Mouse (Mus musculus) MN1 (cell line): Measurements from ENCODE around the gene Ddr2.
"Not testable (repeated sequence)": the region's sequence is repeated elsewhere in the genome, so short reads cannot be mapped to it uniquely, and the experiment has no call there.

Experiments
- DNase-seq: peaks from one replicate; pipeline ENCODE4 v3.0.0-alpha.2; 2016; ENCODE audit warnings: low spot score

The Ddr2 gene

DNA sequence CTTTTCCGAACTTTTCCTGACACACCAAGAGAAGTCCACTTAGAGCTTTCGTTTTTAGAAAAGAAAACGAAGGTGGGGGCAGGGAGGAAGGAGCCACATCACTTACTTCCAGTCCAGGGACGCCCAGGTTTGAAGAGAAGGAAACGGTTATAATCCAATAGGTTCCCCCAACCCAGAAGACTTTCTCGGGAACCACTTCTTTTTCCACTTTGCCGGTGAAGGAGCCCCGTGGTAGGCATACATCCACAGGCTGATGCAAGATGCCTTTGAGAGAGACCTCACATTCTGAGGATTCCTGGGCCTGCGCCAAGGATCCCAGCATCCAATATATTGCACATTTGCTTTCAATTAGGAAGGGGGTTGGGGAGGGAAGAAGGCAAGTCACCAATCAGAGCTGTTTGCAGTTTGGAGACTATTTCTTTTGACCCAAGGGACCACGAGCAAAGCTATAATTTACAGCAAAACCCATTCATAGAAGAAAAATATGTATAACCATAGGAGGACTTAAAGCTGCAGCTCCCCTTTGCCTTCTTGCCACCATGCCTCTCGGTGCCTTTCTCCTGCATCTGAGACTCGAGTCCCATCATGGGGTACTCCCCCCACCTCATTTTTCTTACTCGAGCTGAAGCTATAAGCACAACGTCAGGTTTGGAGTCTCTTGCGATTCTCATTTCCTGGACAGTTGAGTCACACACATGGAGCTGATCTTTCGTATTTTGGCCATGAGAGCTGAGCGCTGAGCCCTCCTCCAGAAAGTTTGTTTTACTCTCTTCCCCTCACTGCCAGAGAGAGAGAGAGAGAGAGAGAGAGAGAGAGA is at the start of gene Ddr2:
Gene Ddr2 (minus strand): TSS at position 247 of the 817 bp plus-strand sequence.
- peak; percentile 89 for DNase-seq

DNA sequence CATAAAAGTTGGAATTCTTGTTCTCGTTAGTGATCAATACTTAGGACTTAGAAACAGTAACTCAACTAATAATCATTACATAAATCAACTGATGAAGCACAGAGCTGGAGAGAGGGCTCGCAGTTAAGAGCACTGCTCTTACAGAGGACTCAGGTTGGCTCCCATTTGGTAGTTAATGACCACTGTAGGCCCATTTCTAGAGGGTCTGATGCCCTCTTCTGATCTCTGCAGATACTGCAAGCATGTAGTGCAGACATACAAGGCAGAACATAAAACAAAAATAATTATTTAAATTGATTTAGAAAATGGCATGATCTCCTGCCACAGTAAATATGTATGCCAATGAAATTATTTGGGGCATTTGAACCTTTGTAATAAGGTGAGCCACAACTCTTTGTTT is 49.1 kb upstream of the Ddr2 start:
- peak; percentile 14 for DNase-seq

DNA sequence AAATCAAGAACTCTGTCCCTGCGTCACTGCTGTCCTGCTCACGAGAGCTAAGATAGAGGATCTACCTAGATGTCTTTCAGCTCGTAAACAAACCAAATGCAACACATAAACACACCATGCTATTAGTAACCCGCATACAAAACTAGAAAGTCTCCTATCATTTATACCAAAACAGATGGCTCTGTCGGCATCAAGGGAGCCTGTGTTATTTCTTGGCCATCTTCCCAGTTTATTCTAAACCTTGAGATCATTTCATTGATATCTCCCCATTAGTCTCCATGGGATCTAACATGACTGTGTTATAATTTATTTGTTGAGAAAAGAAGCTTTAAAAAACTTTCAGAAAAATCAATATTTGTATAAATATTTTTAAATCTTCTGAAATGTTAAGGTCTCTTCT is 45.2 kb upstream of the Ddr2 start:
- DNase-seq: peak; percentile 66

DNA sequence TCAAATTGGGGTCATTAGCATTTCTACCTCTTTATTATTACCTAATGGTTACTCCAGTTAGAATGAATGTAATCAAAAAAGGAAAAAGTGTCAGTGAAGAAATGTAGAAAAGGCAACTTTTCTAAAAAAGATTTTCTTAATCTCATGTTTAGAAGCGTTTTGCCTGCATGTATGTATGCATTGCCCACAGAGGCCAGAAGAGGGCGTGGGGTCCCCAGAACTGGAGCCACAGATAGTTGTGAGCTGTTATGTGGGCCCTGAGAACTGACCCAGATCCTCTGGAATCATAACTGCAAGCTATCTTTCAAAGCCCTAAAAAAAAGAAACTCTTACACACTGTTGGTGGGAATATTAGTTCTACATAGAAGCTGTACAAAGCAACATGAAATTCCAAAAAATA is 44.7 kb upstream of the Ddr2 start:
- DNase-seq: no peak

DNA sequence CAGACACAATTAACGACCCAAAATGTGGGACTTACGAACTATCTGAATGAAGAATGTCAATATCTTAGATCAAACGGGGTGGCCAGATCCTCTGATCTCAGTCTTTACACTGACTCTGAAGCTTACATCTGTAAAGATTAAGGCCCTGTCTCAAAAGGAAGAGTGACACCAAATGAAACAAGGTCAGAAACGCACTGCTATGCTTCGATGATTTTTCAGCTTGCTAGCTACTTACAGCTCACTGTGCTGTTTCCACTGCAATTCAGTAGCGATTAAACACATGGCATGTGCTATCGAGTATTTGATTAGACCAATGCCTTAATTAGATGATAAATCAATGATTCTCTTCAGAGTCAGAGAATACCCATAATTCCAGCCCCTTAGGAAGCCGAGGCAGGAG is 43.4 kb upstream of the Ddr2 start:
- DNase-seq: no peak

DNA sequence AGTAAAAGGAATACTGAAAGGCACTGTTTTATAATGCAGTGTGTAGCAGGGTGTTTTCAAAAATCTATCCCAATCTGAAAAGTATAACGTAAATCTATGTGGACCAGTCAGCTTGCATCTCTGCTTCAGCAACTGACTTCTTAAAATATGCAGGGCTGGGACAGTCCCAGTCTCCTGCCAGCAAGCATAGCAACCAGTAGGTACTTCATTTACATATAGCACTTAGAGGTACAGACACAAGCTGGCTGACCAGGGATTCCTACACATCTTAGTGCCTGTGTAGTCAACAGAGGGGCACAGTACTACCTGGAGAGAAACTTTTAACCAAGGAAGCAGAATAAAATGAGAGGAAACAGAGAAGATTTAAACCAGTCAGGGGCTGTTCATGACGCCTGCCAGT is 42.0 kb upstream of the Ddr2 start:
- DNase-seq: no peak

DNA sequence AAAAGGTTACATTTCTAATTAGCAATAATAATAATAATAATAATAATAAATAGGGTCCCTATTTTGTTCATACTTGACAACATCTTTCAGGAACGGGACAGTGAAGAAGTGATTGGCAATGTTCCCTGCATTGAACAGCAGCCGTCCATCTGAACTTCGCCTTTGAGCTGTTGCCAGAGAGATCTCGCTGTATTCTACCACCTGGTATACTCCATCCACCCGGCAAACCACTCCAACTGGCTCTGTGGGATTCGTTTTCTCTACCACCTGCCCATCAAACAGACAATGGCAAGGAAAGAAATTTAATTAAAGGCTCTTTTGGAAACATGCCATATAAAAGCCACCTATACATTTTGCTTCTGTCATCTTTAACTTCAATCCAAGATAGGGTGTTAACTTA is 40.3 kb upstream of the Ddr2 start:
- DNase-seq: no peak

DNA sequence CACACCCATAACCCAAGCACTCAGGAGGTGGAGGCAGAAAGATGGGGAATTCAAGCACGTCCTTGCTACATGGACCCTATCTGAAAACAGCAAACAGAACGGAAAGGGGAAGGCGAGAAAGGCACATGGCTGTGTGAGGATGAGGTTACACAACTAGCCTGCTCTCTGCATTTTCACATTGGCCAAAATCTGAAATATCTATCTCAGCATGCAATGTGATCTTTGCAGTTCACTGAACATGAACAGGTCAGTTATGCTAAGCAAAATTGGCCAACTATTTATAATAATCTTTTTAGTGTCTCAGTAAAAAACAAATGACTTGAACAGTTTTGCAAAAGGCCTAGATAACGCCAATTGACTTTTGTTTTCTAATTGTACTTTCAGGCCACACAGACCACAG is 39.2 kb upstream of the Ddr2 start:
- DNase-seq: no peak

DNA sequence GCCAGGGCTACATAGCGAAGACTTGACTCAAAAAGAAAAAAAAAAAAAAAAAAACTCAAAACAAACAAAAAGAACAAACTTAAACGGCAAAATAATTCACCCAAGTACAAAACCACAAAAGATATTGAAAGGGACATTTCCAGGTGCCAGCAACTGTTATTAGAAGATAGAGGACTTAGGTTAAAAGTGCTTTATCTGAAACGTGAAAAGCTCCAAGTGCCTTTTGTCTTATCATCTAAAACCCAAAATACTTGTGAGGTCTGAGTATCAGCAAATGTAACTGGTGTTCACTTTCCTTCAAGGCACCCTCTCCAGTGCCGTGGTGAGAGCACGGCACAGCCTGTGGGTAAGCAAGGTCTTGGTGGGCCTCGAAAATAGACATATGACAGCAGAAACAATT is 38.0 kb upstream of the Ddr2 start:
- no peak for DNase-seq

DNA sequence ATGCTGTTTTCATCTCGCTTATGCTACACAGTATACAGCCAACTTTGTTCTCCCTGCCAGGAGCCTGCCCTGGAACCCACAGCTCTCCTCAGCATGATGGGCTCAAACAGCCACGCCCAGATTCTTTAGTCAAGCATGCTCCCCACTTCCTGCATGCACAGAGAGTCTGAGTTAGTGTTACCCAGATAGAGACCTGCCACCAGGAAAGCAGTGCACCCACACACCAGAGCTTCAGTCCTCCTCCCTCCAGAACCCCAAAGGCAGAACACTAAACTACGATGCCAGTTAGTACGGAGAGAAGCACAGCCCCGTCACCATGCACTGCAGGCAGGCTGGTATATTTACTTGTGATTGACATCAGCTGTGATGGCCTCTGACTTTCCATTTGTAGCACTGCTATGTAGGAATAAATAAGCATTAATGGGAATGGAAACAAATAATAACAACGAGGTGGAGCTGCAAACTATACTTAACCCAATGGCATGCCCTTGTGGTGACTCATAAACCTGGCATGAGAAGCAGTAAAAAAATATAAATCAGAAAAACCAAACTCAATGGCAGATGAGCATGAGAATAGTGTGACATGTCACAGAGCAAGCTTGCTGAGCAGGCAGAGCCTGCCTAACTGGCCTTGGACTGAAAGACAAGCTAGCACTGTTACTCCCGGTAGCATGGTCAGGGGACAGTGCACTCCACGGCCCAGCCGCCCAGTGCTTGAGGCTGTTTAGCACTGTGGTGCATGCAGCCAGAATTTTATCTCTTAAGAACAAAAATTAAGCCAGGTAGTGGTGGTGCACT is 37.3 kb upstream of the Ddr2 start:
- DNase-seq: no peak

DNA sequence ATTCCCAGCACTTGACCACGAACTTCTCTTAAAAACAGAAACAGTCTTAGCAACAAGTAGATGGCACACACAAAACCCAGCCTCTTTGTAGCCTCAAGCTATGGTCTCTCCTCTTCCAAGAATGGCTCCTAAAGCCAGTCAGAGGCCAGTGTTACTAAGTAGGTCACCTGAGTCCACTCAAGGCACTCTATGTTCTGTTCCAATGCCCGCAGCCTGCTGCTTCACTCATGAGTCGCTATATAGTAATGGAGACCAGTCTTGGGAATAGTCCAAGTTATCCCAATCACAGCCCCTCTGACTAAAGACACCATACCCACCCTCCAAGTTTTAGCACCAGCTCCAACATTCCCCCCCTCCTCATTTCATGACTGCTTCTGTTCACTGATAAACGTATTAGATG is 35.0 kb upstream of the Ddr2 start:
- DNase-seq: no peak

DNA sequence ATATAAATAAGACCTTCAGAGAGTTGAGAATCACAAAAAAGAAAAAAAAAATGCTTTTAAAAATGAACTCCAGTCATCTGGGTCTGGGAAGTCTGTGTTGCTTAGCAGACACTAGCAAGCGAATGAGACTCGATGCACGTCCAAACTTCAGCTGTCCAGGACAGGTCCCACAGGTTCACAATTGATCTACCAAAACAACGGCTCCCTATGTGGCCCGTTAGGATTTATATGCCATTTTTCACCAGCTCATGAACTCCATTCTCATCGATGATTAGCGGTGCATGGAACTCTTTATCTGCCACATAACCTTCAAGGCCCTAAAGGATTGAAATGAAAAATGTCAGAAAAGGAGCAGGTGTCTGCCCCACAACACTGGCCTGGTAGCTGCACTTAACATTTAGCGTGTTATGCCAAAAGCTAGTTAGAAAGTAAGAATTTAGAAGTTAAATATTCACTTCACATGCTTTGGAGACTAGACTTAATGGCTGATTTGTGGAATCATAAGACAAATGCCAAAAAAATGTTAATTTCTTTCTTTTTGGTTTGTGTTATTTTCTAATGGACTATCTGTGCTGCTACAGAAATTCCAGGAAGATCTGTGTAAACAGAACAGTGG is 31.8 kb upstream of the Ddr2 start:
- DNase-seq: no peak

DNA sequence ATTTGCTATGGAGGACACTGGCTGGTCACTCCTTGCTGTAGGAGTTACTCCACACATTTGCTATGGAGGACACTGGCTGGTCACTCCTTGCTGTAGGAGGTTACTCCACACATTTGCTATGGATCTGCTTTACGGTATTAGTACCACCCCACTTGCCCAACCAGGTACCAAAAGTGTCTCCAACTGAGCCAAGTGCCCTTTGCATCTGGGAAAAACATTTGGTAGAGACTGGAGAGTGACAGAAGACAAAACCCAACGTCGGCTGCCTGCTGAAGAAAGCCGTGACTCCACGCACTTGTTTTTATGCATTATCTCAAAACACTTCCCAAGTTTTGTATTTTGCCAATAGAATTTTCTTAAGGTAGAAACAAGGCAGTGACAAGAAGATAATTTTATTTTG is 31.1 kb upstream of the Ddr2 start:
- no peak for DNase-seq

DNA sequence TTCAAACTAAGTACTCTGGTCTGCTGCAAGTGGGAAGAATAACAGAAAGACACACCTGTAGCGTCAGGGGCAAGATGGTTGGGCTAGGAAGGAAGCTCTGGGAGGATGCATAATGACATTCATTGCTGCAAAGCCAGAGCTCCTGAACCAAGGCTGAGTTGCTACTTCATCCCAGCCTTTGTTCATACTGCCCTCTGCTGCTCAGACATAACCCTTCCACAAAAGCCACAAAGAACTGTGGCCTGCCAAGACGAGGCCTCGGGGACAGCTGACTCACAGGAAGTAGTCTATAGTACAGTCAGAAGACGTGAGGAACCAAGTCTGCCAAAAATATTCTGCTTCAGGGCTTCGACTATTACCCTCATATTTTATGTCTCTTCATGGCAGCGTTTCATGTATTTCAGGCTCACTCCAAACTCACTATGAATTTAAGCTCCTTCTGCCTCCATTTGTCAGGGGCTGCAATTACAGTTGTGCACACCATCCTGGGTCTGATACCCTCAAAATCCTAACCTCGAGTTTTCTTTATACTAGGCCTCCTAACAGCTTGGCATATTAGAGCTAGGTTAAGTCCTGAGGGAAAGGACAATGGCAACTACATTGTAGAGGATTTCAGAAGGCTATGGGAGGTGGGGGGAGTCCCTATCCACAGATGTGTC is 25.9 kb upstream of the Ddr2 start:
- DNase-seq: peak; percentile 88

DNA sequence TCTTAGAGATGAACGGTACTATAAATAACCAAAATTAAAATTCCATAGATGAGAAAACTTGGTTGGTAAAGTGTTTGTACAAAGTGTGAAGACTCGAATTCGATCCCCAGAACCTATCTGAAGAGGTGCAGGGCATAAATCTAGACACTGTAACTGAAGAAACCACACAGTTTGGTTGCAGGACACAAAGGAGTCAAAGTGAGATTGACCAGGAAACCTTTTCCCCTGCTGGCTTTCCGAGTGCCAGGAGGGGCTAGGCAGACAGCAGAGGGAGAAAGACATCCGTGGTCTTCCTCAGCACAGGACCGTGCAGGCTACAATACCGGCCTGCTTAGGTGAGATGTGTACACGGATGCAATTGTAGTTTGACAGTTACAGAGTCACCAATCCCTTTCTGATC is 23.7 kb upstream of the Ddr2 start:
- no peak for DNase-seq

DNA sequence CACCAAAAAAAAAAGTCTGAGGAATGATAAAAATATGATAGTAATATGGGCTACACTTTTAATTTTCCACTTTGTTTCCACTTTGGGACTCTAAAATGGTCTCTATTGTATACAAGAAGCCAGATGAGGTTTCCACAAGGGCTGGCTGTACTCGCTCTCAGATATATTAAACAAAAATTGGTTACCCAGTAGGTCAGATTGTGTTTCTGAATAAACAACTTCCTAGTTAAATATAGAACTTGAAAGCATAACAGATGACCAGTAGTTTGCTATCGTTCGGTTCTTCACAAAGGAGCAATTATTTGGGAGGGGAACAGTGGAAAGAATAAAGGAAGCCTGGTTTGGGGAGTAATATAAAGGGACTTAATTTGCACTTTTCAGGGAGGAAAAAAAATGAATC is 20.4 kb upstream of the Ddr2 start:
- no peak for DNase-seq

DNA sequence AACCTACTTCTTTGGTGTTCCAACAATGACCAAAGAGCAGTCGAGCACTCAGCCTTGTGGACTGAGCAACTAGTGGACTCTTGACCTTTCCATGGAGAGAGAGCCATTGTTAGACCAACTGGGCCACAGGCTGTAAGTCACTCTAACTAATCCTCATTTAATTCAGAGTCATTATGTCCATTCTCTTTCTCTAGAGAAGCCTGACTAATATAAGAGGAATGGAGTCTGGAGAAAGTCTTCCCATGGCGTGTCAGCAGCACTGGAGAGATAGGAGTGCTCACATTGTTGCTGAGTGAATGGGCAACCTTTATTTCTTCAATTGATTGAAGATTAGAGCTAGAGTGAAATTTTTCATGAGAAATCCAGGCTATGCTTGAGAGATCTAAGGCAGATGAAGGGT is 14.1 kb upstream of the Ddr2 start:
- no peak for DNase-seq

DNA sequence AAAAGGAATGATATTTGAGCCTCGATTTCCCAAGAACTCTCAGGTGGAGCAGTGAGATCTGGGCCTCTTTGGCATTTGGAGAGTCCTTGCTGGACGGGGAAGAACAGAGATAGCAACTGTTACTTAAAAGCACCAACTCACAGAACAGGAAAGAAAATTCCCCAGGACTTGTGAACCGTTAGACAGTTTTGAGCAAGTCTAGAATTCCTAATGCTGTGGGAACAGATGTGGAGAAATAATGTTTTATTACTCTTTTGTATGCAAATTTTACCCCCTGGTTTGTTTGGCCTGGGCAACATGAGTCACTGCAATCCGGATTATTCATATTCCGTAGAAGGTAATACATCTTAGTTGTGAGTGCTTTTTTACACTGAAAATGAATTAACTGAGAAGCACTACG is 3.1 kb upstream of the Ddr2 start:
- no peak for DNase-seq

DNA sequence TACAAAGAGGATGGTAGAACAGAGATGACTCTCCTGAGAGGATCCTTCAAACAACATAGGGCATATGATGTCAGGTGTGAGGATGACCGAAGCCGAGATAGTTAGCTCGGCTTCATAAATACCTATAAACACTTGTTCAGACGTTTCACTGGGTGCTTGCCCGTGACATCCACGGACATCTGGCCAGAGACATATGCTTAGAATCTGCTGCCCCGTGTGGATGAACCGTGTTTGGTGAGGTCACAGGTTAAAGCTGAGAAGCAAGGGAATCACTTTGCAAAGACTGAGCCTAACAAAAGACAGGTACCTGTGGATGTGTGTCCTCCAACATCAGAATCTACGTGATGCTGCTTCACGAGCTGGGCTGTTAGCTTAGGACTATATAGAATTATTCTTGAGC is 1.7 kb upstream of the Ddr2 start:
- DNase-seq: peak; percentile 76

DNA sequence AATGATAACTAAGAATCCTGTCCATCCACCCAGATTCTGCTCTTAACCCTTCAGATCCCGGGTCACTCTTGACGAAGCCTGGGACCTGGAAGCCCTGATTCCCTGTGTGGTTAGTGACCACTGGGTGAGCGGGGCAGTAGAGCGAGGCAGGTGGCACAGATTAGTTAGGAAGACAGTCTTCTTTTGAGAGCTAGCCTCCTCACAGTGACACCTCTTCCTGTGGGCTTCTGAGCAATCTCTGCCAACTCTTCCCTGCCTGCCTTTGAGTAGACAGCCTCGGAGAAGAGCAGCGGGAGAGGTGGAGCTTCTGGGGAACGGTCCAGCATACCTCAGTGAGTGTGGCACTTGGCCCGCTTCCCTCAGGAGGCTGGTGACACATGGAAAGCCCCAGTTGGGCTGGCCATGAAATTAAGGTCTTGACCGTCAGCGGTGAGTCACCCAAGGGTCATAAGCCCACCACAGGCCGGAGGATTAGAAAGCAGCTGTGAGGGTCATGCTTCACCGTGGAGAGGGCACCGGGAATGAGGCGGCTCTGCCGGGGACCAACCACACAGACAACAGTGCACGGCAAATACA is 1.2 kb upstream of the Ddr2 start:
- peak; percentile 61 for DNase-seq

DNA sequence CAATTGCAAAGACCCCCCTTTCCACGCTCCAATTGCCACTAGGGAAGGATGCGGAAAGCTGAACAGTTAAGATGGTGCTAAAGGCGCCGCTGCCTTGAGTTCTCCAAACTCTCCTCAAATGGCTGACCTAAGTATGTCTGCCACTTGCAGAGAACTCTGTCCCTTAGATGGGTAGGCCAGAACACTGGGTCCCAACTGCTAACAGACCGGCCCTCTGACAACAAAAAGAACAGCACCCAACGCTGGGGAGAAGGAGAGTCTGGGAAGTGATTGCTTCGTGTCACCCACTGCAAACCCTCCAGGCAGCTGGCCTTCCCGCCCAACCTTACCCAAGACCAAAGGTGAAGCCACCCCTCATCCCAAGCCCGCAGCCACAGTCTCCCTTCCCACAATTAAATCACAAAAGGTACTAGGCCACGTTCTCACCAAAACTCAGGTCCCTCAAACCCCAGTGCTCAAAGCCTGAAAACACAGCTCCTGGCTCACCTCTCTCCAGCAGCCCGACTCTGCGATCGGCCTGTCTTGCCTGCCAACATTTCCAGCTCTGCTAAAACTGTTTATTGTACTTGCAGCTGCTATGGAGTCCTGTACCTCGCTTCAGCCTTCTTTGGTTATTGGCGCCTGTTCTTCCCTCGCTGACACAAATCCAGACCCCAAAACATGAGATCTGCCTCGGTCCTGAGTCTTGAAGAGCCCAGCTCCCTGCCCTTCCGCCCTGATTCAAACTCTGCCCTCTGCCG is 616 bp downstream of the Ddr2 start:
- DNase-seq: peak; percentile 61

DNA sequence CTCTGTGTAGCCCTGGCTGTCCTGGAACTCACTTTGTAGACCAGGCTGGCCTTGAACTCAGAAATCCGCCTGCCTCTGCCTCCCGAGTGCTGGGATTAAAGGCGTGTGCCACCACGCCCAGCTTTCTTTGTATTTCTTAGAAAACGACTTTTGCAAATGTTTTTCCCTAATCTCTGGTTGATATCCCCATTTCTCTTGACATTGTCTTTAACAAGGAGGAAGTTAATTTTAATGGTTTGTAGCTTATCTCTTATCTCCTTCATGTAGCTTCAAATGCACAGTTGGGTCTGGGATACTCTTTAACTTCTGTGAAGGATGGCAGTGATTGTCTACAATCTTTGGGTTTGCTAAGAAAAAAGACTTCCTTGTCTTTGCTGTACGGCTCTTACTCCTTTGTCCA is 7.7 kb downstream of the Ddr2 start:
- not testable (repeated sequence) for DNase-seq
